Mouse (Mus musculus) thymus, adult 18-20 months (tissue): ENCODE measurements around the gene Ssh1.

Experiments
- DNase-seq, 2 experiments: peaks; one replicate each; pipeline ENCODE4 v3.0.0; 2022; ENCODE audit warnings: mixed read lengths in 2 of 2

Gene Ssh1

DNA sequence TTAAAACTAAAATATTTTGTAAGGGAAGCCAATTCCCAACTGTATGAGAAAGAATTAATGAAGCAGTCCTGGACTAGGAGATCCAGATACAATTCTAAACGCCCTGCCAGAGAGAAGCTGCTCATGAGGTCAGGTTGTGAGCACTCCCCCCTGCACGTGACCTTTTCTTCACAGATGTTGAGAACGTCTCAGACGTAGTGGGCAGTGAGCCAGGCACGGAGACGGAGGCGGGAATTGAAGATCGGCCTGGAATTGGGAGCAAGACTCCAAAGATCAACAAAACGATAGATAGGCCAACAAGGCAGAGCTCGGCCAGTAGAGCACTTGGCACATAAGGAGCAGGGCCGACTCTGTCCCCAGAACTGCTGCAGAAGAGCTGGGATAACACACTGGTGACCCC is 106.6 kb downstream of the Ssh1 start:
- no peak for DNase-seq
